11 mouse cellular contexts compared by ENCODE assay signal in genomic region chr4:118721742-118722483, GRCm38 (mm10). TPM values are rescaled to one million over a fixed set of nuclear protein-coding genes. Genes with fewer than 3 reads are reported as not detected.
DNase-seq lines count a peak whose midpoint lies in the region; ATAC-seq and TF ChIP-seq lines count a peak whose summit lies in the region.
"Had no signal": no experiment of that assay in that cellular context is flagged by ENCODE, and none has a peak within 500 bp of the region (broad histone marks: within the 10 kb centered on the region; RNA-seq: fewer than 3 reads in every experiment).

No protein-coding gene starts in this region.

- H3K9me3 ChIP-seq in intestine, embryonic 14.5 days (ENCODE audit: control insufficient read depth, low read length), result no peaks in the 10 kb centered on the region
- no peaks in the 10 kb centered on the region for H3K9me3 ChIP-seq in intestine, embryonic 16.5 days (ENCODE audit: control insufficient read depth, low read length)
- H3K9me3 ChIP-seq in MEL (replicated peaks; ENCODE audit: insufficient read depth, low read length), result no peaks in the 10 kb centered on the region
- no peaks in the 10 kb centered on the region for H3K9me3 ChIP-seq in midbrain, embryonic 11.5 days (ENCODE audit: control insufficient read depth, low read length)
- H3K9me3 ChIP-seq: forebrain, embryonic 15.5 days; hindbrain, embryonic 15.5 days had no signal

- no peaks in the 10 kb centered on the region for H3K4me1 ChIP-seq in intestine, embryonic 14.5 days (replicated peaks; ENCODE audit: control insufficient read depth, insufficient read depth, low read length)
- H3K4me1 ChIP-seq in intestine, embryonic 16.5 days (ENCODE audit: control insufficient read depth, insufficient read depth, low read length), result no peaks in the 10 kb centered on the region
- H3K4me1 ChIP-seq in MEL (ENCODE audit: control insufficient read depth in 1 of 2, insufficient read depth in 2 of 2, low read length in 2 of 2), result no peaks in the 10 kb centered on the region
- no peaks in the 10 kb centered on the region for H3K4me1 ChIP-seq in midbrain, embryonic 11.5 days (ENCODE audit: control insufficient read depth, insufficient read depth, low read length)
- H3K4me1 ChIP-seq: forebrain, embryonic 15.5 days; hindbrain, embryonic 15.5 days had no signal

- H3K79me2 ChIP-seq in MEL (ENCODE audit: control insufficient read depth, insufficient read depth, low read length, poor library complexity), result no peaks in the 10 kb centered on the region

- no peak overlapping the region for H3K27ac ChIP-seq in intestine, embryonic 14.5 days (ENCODE audit: low read depth)
- no peak overlapping the region for H3K27ac ChIP-seq in intestine, embryonic 16.5 days (ENCODE audit: low read length)
- no peak overlapping the region for H3K27ac ChIP-seq in MEL (ENCODE audit: control insufficient read depth, low read depth, low read length)
- no peak overlapping the region for H3K27ac ChIP-seq in midbrain, embryonic 11.5 days (ENCODE audit: low read depth, low read length)
- H3K27ac ChIP-seq: forebrain, embryonic 15.5 days; hindbrain, embryonic 15.5 days had no signal

- no peak for ATAC-seq in intestine, embryonic 14.5 days (replicated peaks; ENCODE audit: low FRiP score, low TSS enrichment, low read depth)
- no peak for ATAC-seq in intestine, embryonic 16.5 days
- ATAC-seq in midbrain, embryonic 11.5 days (ENCODE audit: low FRiP score), result no peak
- ATAC-seq: forebrain, embryonic 15.5 days had no signal

- no peak overlapping the region for H3K4me2 ChIP-seq in intestine, embryonic 14.5 days (ENCODE audit: low read length)
- H3K4me2 ChIP-seq in intestine, embryonic 16.5 days (ENCODE audit: low read depth, low read length), result no peak overlapping the region
- H3K4me2 ChIP-seq in midbrain, embryonic 11.5 days, result no peak overlapping the region
- H3K4me2 ChIP-seq: forebrain, embryonic 15.5 days; hindbrain, embryonic 15.5 days had no signal

- 51% methylated on average over 10 of the region's 10 CpGs for WGBS in intestine, embryonic 14.5 days
- 56% methylated on average over 10 of the region's 10 CpGs for WGBS in intestine, embryonic 16.5 days
- WGBS in midbrain, embryonic 11.5 days, result 54% methylated on average over 10 of the region's 10 CpGs

- no peak overlapping the region for H3K4me3 ChIP-seq in intestine, embryonic 14.5 days (ENCODE audit: low read depth, low read length)
- H3K4me3 ChIP-seq in intestine, embryonic 16.5 days (ENCODE audit: low read length), result no peak overlapping the region
- no peak overlapping the region for H3K4me3 ChIP-seq in MEL (ENCODE audit: control insufficient read depth in 1 of 2, insufficient read depth in 1 of 2, low read depth in 2 of 2, low read length in 2 of 2)
- H3K4me3 ChIP-seq in midbrain, embryonic 11.5 days (ENCODE audit: low read depth, low read length), result no peak overlapping the region
- H3K4me3 ChIP-seq: forebrain, embryonic 15.5 days; hindbrain, embryonic 15.5 days had no signal

- no peak for TF ChIP-seq RAD21 in MEL (IDR thresholded peaks at IDR 0.05; ENCODE audit: low read depth, low read length)

- H3K36me3 ChIP-seq in intestine, embryonic 14.5 days (ENCODE audit: control insufficient read depth, insufficient read depth, low read length), result no peaks in the 10 kb centered on the region
- no peaks in the 10 kb centered on the region for H3K36me3 ChIP-seq in intestine, embryonic 16.5 days (ENCODE audit: control insufficient read depth, insufficient read depth, low read length)
- no peaks in the 10 kb centered on the region for H3K36me3 ChIP-seq in MEL (ENCODE audit: control insufficient read depth in 1 of 2, insufficient read depth in 2 of 2, low read length in 2 of 2)
- no peaks in the 10 kb centered on the region for H3K36me3 ChIP-seq in midbrain, embryonic 11.5 days (ENCODE audit: control insufficient read depth, insufficient read depth, low read length)
- H3K36me3 ChIP-seq: forebrain, embryonic 15.5 days; hindbrain, embryonic 15.5 days had no signal

- no peak for TF ChIP-seq POLR2A in MEL (IDR thresholded peaks at IDR 0.05; ENCODE audit: control insufficient read depth in 1 of 2, insufficient read depth in 1 of 2, low read depth in 1 of 2, low read length in 2 of 2, poor library complexity in 1 of 2)

- TF ChIP-seq EP300 in MEL (IDR thresholded peaks at IDR 0.05; ENCODE audit: low read depth in 1 of 2, low read length in 2 of 2), result no peak

- DNase-seq in intestine, embryonic 14.5 days (ENCODE audit: low spot score), result peak; percentile 72
- peak; percentile 39 for DNase-seq in 3T3-L1 (ENCODE audit: low read depth, low spot score)
- peak; percentile 52 for DNase-seq in MEL (ENCODE audit: low read depth, low spot score)
- DNase-seq in hindlimb bud, embryonic 11.5 days (ENCODE audit: extremely low spot score, low read depth, low spot score), result peak; percentile 41
- DNase-seq in natural killer cell, adult 2 months (ENCODE audit: low spot score in 2 of 2), result no peak
- no peak for DNase-seq in cerebellum, adult 11 months
- DNase-seq in midbrain, embryonic 11.5 days (ENCODE audit: low spot score, missing footprints), result no peak

- no peak overlapping the region for H3K9ac ChIP-seq in intestine, embryonic 14.5 days (ENCODE audit: low read length)
- no peak overlapping the region for H3K9ac ChIP-seq in intestine, embryonic 16.5 days (ENCODE audit: low read depth, low read length)
- no peak overlapping the region for H3K9ac ChIP-seq in MEL (ENCODE audit: control insufficient read depth, low read depth, low read length, poor library complexity, severe bottlenecking)
- no peak overlapping the region for H3K9ac ChIP-seq in midbrain, embryonic 11.5 days (ENCODE audit: low read length)
- H3K9ac ChIP-seq: forebrain, embryonic 15.5 days; hindbrain, embryonic 15.5 days had no signal

- no peak for TF ChIP-seq CTCF in MEL (IDR thresholded peaks at IDR 0.05 in 2 of 3, conservative IDR thresholded peaks at IDR 0.05 in 1 of 3; ENCODE audit: control insufficient read depth in 1 of 3, insufficient read depth in 1 of 3, low read depth in 2 of 3, low read length in 3 of 3, poor library complexity in 1 of 3, severe bottlenecking in 1 of 3)

- no peaks in the 10 kb centered on the region for H3K27me3 ChIP-seq in intestine, embryonic 14.5 days (replicated peaks; ENCODE audit: control insufficient read depth, insufficient read depth, low read length)
- no peaks in the 10 kb centered on the region for H3K27me3 ChIP-seq in intestine, embryonic 16.5 days (replicated peaks; ENCODE audit: control insufficient read depth, insufficient read depth, low read length)
- H3K27me3 ChIP-seq in MEL (ENCODE audit: control insufficient read depth in 1 of 2, insufficient read depth in 2 of 2, low read length in 2 of 2), result no peaks in the 10 kb centered on the region
- H3K27me3 ChIP-seq in midbrain, embryonic 11.5 days (ENCODE audit: control insufficient read depth, insufficient read depth, low read length), result no peaks in the 10 kb centered on the region
- H3K27me3 ChIP-seq: forebrain, embryonic 15.5 days; hindbrain, embryonic 15.5 days had no signal

TF ChIP-seq in MEL, 35 proteins besides CTCF, POLR2A, EP300 and RAD21 (continues in another document):
- TF ChIP-seq MAFK (IDR thresholded peaks at IDR 0.05; ENCODE audit: borderline replicate concordance, low read depth, low read length), result peak; percentile 71
- TF ChIP-seq MEF2A (IDR thresholded peaks at IDR 0.05; ENCODE audit: extremely low read depth, insufficient replicate concordance, low read depth, low read length, poor library complexity, severe bottlenecking), result no peak
- no peak for TF ChIP-seq ELF1 (IDR thresholded peaks at IDR 0.05; ENCODE audit: low read depth, low read length)
- TF ChIP-seq ZMIZ1 (IDR thresholded peaks at IDR 0.05; ENCODE audit: low read depth, low read length), result no peak
- TF ChIP-seq SIN3A (IDR thresholded peaks at IDR 0.05; ENCODE audit: low read length), result no peak

RNA-seq across cellular contexts. Expression of gene Olfr1340, which starts 2.0 kb away (rescaled TPM):
- not detected in 2 replicates for polyA plus RNA-seq in intestine, embryonic 14.5 days (2014; fragmentation: Nextera tagmentation; extraction: Ambion mirVana)
- not detected in 2 replicates for polyA plus RNA-seq in intestine, embryonic 16.5 days (2015; fragmentation: Nextera tagmentation; extraction: Ambion mirVana)
- total RNA-seq in MEL (2012; rRNA removed), result not detected in 2 replicates
- polyA plus RNA-seq in MEL (2012; ENCODE audit: insufficient read depth in 1 of 2, insufficient read length in 2 of 2, low read depth in 1 of 2, low replicate concordance in 2 of 2, missing spikeins in 1 of 2), result not detected
- polyA plus RNA-seq in midbrain, embryonic 11.5 days (2014; fragmentation: Nextera tagmentation; extraction: Ambion mirVana), result not detected in 2 replicates
- polyA plus RNA-seq: forebrain, embryonic 15.5 days; hindbrain, embryonic 15.5 days; liver, embryonic 16.5 days had no signal

RNA-seq across cellular contexts. Expression of gene Olfr1339, which starts 10.1 kb away (rescaled TPM):
- not detected in 2 replicates for polyA plus RNA-seq in intestine, embryonic 14.5 days (2014; fragmentation: Nextera tagmentation; extraction: Ambion mirVana)
- polyA plus RNA-seq in intestine, embryonic 16.5 days (2015; fragmentation: Nextera tagmentation; extraction: Ambion mirVana), result not detected in 2 replicates
- not detected in 2 replicates for total RNA-seq in MEL (2012; rRNA removed)
- not detected for polyA plus RNA-seq in MEL (2012; ENCODE audit: insufficient read depth in 1 of 2, insufficient read length in 2 of 2, low read depth in 1 of 2, low replicate concordance in 2 of 2, missing spikeins in 1 of 2)
- not detected in 2 replicates for polyA plus RNA-seq in midbrain, embryonic 11.5 days (2014; fragmentation: Nextera tagmentation; extraction: Ambion mirVana)
- polyA plus RNA-seq: forebrain, embryonic 15.5 days; hindbrain, embryonic 15.5 days; liver, embryonic 16.5 days had no signal

RNA-seq across cellular contexts. Expression of gene Olfr1341, which starts 18.6 kb away (rescaled TPM):
- polyA plus RNA-seq in intestine, embryonic 14.5 days (2014; fragmentation: Nextera tagmentation; extraction: Ambion mirVana), result not detected in 2 replicates
- not detected in 2 replicates for polyA plus RNA-seq in intestine, embryonic 16.5 days (2015; fragmentation: Nextera tagmentation; extraction: Ambion mirVana)
- not detected in 2 replicates for total RNA-seq in MEL (2012; rRNA removed)
- polyA plus RNA-seq in MEL (2012; ENCODE audit: insufficient read depth in 1 of 2, insufficient read length in 2 of 2, low read depth in 1 of 2, low replicate concordance in 2 of 2, missing spikeins in 1 of 2), result not detected
- not detected in 2 replicates for polyA plus RNA-seq in midbrain, embryonic 11.5 days (2014; fragmentation: Nextera tagmentation; extraction: Ambion mirVana)
- polyA plus RNA-seq: forebrain, embryonic 15.5 days; hindbrain, embryonic 15.5 days; liver, embryonic 16.5 days had no signal

RNA-seq across cellular contexts. Expression of gene Olfr1342, which starts 29.4 kb away (rescaled TPM):
- polyA plus RNA-seq in intestine, embryonic 14.5 days (2014; fragmentation: Nextera tagmentation; extraction: Ambion mirVana), result not detected in 2 replicates
- polyA plus RNA-seq in intestine, embryonic 16.5 days (2015; fragmentation: Nextera tagmentation; extraction: Ambion mirVana), result not detected in 2 replicates
- not detected in 2 replicates for total RNA-seq in MEL (2012; rRNA removed)
- polyA plus RNA-seq in MEL (2012; ENCODE audit: insufficient read depth in 1 of 2, insufficient read length in 2 of 2, low read depth in 1 of 2, low replicate concordance in 2 of 2, missing spikeins in 1 of 2), result not detected
- polyA plus RNA-seq in midbrain, embryonic 11.5 days (2014; fragmentation: Nextera tagmentation; extraction: Ambion mirVana), result not detected in 2 replicates
- polyA plus RNA-seq: hindbrain, embryonic 15.5 days; liver, embryonic 16.5 days had no signal

RNA-seq across cellular contexts. Expression of gene Olfr1338, which starts 36.6 kb away (rescaled TPM):
- not detected in 2 replicates for polyA plus RNA-seq in intestine, embryonic 14.5 days (2014; fragmentation: Nextera tagmentation; extraction: Ambion mirVana)
- not detected in 2 replicates for polyA plus RNA-seq in intestine, embryonic 16.5 days (2015; fragmentation: Nextera tagmentation; extraction: Ambion mirVana)
- not detected in 2 replicates for total RNA-seq in MEL (2012; rRNA removed)
- polyA plus RNA-seq in MEL (2012; ENCODE audit: insufficient read depth in 1 of 2, insufficient read length in 2 of 2, low read depth in 1 of 2, low replicate concordance in 2 of 2, missing spikeins in 1 of 2), result not detected
- not detected in 2 replicates for polyA plus RNA-seq in midbrain, embryonic 11.5 days (2014; fragmentation: Nextera tagmentation; extraction: Ambion mirVana)
- polyA plus RNA-seq: forebrain, embryonic 15.5 days; hindbrain, embryonic 15.5 days; liver, embryonic 16.5 days had no signal

Comparison
In these comparisons a context has a peak if more than half of its experiments do, and no peak if none do; other contexts are left out.
1. DNase-seq: peak in intestine, embryonic 14.5 days (single experiment), 3T3-L1 (single experiment), MEL (single experiment) and hindlimb bud, embryonic 11.5 days (single experiment); none in natural killer cell, adult 2 months (0 of 2), cerebellum, adult 11 months (single experiment) and midbrain, embryonic 11.5 days (single experiment).